Mouse (Mus musculus): ENCODE data around the gene Lsm14a. TPM values are rescaled to one million over a fixed set of nuclear protein-coding genes. Genes with fewer than 3 reads are reported as not detected.

Lsm14a gene
- total RNA-seq, 2 experiments from 2014 or later: 70.2 to 72.7 TPM

DNA sequence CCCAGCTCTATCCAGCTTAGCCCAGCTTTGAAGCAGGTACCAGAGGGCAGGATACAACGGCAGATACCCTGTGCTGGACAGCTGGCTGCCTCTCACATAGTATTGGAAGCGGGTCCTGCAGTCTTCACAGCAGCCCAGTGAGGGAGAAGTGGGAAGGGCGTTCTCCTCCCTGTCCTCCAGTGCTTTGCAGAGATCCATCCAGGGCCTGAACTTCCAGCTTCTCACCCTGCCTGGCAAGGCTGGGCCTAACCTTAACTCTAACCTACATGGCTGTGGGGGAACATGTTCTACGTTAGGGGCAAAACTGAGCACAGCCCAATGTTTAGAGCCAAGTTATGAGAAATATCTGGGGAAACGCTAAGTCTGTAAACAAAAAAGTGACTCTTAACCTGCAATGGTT, 72.0 kb downstream of the Lsm14a start:
- intact Hi-C loops (cut with DNase I): no loop called here

DNA sequence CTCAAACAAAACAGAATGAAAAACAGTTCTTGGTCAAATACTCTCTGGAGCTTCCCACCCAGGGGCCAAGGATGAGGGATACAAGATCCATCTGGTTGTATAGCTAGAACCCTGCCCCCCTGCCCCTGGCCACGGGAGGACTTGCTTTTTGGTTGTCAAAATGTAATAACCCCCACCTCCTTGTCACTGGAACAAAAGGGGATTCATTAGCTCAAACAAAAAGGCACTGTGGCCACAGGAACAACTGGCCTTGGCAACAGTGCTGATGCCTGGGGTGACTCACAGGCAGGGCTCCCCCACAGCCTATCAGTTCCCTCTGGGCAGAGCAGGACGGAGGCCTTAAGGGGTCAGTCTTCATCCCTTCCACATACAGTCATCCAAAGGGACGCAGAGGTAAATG, 73.2 kb downstream of the Lsm14a start:
- intact Hi-C loops (cut with DNase I): no loop called here
- peak in 1 of 2 experiments; percentile 53 for DNase-seq (ENCODE audit: low spot score in 2 of 2)

More for the DNA sequence above, 72.0 kb downstream of the Lsm14a start:
- DNase-seq (ENCODE audit: low spot score in 2 of 2): no peak

DNA sequence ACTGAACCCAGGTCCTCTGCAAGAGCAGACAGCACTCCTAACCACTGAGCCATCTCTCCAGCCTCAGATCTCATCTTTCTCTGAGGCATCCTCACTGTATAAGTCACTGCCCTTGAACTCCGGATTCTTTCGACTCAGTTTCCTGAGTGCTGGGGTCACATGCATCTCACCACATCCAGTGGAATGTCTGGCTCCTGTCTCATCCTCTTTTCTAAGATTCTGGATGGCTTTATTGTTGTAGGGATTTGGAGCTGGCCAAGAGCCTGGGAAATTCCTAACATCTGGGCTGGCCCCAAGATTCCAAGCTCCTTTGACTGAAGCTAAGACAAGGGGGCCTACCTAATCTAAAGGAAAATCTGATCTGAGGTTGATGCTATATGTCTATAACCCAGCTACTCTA, 74.0 kb downstream of the Lsm14a start:
- intact Hi-C loops (cut with DNase I): no loop called here
- DNase-seq (ENCODE audit: low spot score in 2 of 2): no peak

DNA sequence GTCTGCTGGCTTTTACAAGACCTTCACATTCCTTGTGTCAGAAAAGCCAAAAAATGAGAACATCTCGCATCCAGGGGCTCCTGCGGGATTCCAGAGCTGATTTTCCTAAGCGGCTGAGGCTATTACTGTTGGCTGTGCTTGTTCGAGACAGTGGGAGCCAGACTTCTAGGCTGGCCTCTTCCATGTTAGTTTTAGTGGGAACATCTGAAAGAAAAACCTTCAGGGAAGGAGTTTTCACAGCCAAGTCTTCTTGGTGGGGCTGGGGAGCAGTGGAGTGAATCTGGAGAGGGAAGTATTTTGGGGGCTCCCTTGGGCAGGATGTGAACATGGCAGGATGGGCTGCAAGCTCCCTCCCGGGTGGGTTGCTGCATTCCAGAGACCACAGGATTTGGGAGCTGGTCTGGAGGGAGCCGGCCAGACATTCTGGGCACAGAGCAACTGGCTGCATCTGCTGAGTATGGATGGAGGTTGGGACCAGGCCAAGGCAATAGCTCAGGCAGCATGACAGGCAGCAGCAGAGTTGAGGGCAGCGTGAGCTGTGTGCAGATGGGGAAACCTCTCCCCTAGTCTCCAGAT, 75.1 kb downstream of the Lsm14a start:
- DNase-seq (ENCODE audit: low spot score in 2 of 2): peak in 1 of 2 experiments; percentile 30
- intact Hi-C loops (cut with DNase I): no loop called here

DNA sequence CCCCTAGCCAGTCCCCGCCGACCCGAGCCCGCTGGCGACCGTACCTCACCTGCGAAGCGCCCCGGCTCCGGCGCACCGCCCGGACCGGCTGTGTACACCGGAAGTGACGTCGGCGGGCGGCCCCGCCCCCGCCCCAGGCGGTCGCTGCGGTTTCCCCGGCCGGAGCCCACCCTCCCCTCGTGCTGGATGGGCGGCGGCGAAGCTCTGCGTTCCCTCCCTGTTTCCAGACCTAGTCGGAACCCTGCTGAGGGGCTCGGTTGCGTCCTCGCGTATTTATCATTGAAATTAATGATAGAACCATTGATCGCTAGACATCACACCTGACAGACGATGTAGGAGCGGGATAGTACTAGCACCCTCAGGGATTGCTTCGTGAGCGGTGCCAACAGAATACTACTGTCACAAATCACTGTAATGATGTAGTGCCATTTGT, 79.7 kb downstream of the Lsm14a start, which contains the start of gene 4931406P16Rik:
Gene 4931406P16Rik, minus strand, starts transcription at position 109 of the 433 bp plus-strand sequence.
- peak; percentile 77 to 87 for DNase-seq (ENCODE audit: low spot score in 2 of 2)

DNA sequence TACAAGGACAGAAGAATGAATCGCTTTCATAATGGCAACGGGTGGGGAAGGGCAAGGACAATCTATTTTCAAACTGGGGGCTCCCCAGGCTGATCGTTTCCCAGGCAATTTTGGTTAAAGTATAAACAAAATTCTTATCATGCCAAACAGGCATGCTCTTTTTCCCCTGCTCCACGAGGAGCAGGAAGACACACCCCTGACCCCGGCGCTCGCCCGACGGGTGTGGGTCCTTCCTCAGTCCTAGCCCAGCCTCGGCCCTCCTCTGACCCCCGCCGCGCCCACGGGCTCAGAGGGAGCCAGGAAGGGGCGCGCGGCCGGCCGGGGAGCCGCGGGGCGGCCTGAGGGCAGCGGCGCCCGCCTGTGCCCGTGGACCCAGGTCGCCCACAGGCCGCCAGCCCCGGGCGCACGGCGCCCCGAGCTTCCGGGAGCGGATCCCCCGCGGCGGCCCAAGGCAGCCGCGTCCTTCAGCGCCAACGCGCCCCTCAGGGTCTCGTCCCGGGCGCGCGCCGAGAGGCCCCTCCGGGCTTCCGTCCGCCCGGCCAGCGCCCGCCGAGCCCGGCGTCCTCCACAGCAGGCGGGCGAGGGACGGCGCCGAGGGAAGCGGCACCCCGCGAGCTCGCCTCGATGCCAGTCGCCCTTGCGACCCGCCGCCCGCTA, 80.2 kb downstream of the Lsm14a start:
- DNase-seq (ENCODE audit: low spot score in 2 of 2): no peak
- intact Hi-C loops (cut with DNase I): loop anchor here (5.0 kb wide), 1 partner anchor 46 kb away; no protein-coding TSS in a partner anchor

More for the DNA sequence above, 79.7 kb downstream of the Lsm14a start, which contains the start of gene 4931406P16Rik:
- intact Hi-C loops (cut with DNase I): loop anchor here (5.0 kb wide), 1 partner anchor 46 kb away; no protein-coding TSS in a partner anchor

DNA sequence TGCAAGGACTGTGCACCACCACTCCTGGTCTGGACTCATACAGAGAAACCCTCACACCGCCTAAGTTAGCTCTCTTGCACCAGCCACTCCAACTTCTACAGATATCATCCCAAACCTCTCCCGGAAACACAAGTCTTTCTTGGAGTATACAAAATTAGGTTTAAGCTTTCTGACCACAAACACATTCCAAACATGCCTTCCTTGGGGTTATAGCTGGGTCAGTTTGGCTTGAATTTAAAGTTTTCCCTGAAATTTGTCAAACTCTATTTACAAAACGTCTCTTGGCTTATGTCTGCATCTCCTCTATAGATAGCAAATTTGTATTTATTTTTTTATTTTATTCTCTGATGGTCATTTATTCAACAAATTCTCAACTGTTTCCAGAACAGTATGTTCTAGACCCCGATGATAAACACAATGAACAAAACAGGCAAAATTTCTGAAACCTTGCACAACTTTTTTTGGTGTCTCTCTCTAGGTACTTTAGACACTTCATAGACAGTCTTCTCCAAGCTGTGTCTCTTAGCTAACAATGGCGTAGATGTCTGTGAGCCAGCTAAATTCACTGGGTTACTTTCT, 83.8 kb downstream of the Lsm14a start:
- intact Hi-C loops (cut with DNase I): no loop called here
- DNase-seq (ENCODE audit: low spot score in 2 of 2): no peak

DNA sequence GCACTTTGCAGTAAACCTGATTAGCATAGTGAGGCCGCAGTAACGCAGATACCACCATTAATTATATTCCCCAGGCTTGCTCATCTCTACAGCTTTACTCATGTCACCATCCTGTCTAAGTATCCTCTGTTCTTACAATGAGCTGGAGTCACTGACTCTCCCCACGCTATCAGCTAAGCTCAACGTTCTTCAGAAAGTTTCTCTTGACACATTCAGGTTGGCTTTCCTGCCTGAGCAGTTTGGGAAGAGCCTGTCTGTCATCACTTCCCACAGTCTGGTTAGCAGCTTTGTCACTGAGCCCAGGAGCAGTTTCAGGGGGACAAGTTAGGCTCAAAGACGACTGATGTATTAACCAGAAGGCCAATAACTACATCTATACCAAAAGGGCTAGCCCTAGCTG, 84.5 kb downstream of the Lsm14a start:
- no peak for DNase-seq (ENCODE audit: low spot score in 2 of 2)

DNA sequence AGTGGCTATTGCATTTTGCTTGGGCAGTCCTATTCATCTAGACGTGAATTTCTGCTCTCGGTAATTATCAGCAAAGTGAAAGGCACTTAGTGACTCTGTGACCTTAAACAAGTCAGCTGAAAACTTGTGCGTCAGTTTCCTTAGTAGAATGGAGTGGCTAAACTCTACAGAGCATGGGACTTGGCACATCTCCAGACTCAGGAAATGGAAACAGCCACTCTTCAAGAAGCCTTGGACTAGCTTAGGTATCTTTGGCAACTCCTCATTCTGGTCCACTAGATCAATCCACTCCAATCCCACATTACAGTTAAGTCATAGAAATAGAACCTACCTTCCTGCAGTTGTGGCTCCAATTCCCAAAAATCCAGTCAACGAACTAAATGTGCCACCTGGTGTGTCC, 87.7 kb downstream of the Lsm14a start:
- DNase-seq (ENCODE audit: low spot score in 2 of 2): no peak

More for the DNA sequence above, 84.5 kb downstream of the Lsm14a start:
- intact Hi-C loops (cut with DNase I): no loop called here

DNA sequence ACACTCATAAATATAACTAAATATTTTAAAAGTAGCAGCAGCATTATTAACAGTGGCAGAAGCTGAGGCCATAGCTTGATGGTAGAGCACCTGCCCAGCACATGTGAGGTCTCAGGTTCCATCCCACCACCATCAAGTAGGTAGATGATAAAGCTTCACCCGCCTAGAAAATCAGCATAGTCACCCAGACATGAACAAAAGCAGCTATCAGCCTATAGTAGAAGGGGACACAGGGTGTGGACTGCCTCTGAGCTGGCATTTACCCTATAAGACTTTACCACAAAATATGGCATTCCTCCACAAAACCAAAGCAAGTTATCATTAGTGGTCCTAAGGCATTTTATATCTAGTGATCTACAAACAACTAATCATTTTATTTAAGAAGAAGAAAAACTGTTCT, 90.5 kb downstream of the Lsm14a start:
- DNase-seq (ENCODE audit: low spot score in 2 of 2): no peak
- intact Hi-C loops (cut with DNase I): no loop called here

More for the DNA sequence above, 87.7 kb downstream of the Lsm14a start:
- intact Hi-C loops (cut with DNase I): no loop called here

DNA sequence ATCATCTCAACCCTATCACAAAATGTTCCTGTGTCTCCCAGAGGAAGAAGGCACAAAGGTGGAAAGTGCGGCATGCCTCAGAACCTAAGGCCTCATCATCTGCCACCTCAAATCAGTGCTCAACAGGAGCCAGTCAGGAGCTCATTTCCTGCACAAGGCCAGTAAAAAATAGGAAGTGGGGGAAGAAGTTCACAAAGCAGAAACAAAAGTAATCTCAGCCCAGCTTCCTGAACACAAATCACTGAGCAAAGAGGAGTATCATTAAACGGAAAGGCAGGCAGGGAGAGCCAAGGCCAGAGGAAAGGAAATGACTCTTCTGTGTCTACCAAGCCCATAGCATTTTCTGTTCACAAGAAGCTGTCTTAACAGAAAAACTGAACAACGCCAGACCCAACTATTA, 91.2 kb downstream of the Lsm14a start:
- intact Hi-C loops (cut with DNase I): no loop called here
- DNase-seq (ENCODE audit: low spot score in 2 of 2): no peak

DNA sequence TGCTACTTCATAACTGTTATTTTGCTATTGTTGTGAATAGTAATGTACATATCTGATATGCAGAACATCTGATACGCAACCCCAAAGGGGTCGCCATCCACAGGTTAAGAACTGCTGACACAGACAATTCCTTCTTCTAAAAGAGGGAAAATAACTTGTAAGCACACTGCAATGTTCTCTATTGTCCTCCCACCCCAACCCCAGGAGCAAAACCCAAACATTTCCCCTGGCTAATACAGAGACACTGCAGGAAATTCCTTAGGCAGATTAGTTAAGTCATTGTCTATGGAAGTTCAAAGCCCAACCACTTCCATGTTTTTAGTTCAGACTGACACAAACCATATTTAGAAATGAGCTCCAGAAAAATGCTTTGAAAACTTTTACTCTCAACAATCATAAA, 94.3 kb downstream of the Lsm14a start:
- DNase-seq (ENCODE audit: low spot score in 2 of 2): no peak
- intact Hi-C loops (cut with DNase I): no loop called here

DNA sequence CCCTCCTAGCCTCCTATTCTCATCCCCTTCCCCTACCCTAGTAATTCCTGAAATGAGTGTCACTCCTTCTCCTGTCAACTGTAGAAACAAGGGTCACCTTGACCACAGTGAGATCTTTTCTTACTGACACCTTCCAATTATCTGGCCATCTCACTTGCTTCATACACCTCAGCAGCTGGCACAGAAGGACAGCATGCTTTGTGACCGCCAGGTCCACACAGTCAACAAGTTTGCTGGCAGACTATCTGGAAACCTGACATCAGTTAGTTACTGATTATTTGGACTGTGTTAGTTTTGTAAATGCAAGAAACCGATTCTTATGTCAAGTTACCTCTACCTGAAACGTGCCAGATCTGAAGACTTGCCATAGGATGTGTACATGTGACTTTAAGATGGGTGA, 97.0 kb downstream of the Lsm14a start:
- intact Hi-C loops (cut with DNase I): no loop called here
- no peak for DNase-seq (ENCODE audit: low spot score in 2 of 2)

Other genes starting within 250 kb of the Lsm14a start
- gene Uba2, start 223.7 kb downstream of the Lsm14a start, total RNA-seq (2021): 10 to 100 TPM; 81.0 to 81.1 TPM
- 10 to 100 TPM; 22.8 to 25.4 TPM for gene Pdcd2l, start 196.7 kb downstream of the Lsm14a start, total RNA-seq (2021)
- gene Gpi1, start 163.0 kb downstream of the Lsm14a start, total RNA-seq (2021): 100 to 1,000 TPM; 676 to 689 TPM
- gene Gm6096, start 142.3 kb downstream of the Lsm14a start, total RNA-seq (2021): not detected
- 10 to 100 TPM; 40.2 to 49.3 TPM for gene 4931406P16Rik, start 79.8 kb downstream of the Lsm14a start, total RNA-seq (2021)

Data from left cerebral cortex, postnatal 14 days (tissue).